Mouse (Mus musculus): Measurements from ENCODE around the gene Camk1d. TPM values are rescaled to one million over a fixed set of nuclear protein-coding genes. Genes with fewer than 3 reads are reported as not detected.

Camk1d gene
- polyA plus RNA-seq, 1 experiment = 14.3 TPM

- WGBS = 89% methylated on average over 5 of the region's 5 CpGs
- H3K36me3 ChIP-seq (ENCODE audit: control insufficient read depth, insufficient read depth, low read length) = no peaks in the 10 kb centered on the region
- H3K27ac ChIP-seq (ENCODE audit: insufficient read depth, low read depth, low read length) = no peak overlapping the region
- no peaks in the 10 kb centered on the region for H3K27me3 ChIP-seq (ENCODE audit: control insufficient read depth, insufficient read depth, low read length)
- TF ChIP-seq CTCF (IDR thresholded peaks at IDR 0.05; ENCODE audit: extremely low read depth, insufficient read length, insufficient replicate concordance, low read depth, low read length) (no peak), POLR2A (IDR thresholded peaks at IDR 0.05; ENCODE audit: low read depth, low read length) (no peak)
- no peak overlapping the region for H3K4me3 ChIP-seq (ENCODE audit: low read depth, low read length)
- no peaks in the 10 kb centered on the region for H3K4me1 ChIP-seq (ENCODE audit: control insufficient read depth, insufficient read depth, insufficient read length, low read length)
Observed at GRCm38 (mm10) chr2:5649226-5649625, 65.1 kb downstream of the Camk1d start.

DNA sequence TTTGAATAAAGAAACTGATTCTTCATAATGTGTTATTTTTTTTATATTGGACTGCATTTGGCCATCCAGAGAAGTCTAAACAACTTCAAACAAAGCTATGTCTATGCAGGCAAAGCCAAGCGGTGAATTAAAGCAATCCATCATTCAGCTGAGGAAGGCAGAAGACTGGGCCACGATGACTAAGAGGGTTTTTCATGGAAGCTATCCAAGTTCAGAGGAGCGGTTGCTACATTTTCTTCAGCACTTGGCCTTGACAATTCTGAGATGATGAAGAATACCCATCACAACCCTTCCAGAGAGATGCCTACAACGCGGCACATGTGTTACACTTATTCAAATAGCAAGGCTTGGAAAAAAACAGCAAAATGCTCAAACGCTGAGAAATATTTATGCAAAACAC lies 65.6 kb downstream of the Camk1d start:
- TF ChIP-seq POLR2A (IDR thresholded peaks at IDR 0.05; ENCODE audit: low read depth, low read length) (no peak), CTCF (IDR thresholded peaks at IDR 0.05; ENCODE audit: extremely low read depth, insufficient read length, insufficient replicate concordance, low read depth, low read length) (no peak)
- no peaks in the 10 kb centered on the region for H3K27me3 ChIP-seq (ENCODE audit: control insufficient read depth, insufficient read depth, low read length)
- H3K4me1 ChIP-seq (ENCODE audit: control insufficient read depth, insufficient read depth, insufficient read length, low read length) = no peaks in the 10 kb centered on the region
- H3K27ac ChIP-seq (ENCODE audit: insufficient read depth, low read depth, low read length) = no peak overlapping the region
- no peak overlapping the region for H3K4me3 ChIP-seq (ENCODE audit: low read depth, low read length)
- 65% methylated on average over 6 of the region's 6 CpGs for WGBS
- H3K36me3 ChIP-seq (ENCODE audit: control insufficient read depth, insufficient read depth, low read length) = no peaks in the 10 kb centered on the region

DNA sequence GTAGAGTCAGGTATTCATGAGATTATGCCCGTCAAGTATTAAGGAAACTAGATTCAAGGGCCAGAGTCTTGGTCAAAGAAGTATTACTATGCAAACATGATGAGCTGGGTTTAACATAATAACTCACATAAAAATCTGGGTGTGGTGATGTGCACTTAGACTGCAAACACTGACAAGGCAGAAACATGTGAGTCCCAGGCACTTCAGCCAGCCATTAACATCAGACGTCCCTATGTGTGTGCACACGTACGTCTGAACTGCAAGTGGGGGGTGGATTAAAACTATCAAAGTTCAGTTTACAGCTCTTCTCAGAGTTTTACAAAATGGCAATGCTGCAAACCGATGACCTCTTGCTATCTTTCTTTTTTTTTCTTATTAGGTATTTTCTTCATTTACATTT lies 68.0 kb downstream of the Camk1d start:
- WGBS = 63% methylated on average over 5 of the region's 5 CpGs
- Histone ChIP-seq H3K4me1 (ENCODE audit: control insufficient read depth, insufficient read depth, insufficient read length, low read length) (no peaks in the 10 kb centered on the region; the same call in 1 of the 2 replicates), H3K27ac (ENCODE audit: insufficient read depth, low read depth, low read length) (no peak overlapping the region), H3K4me3 (ENCODE audit: low read depth, low read length) (no peak overlapping the region), H3K36me3 (ENCODE audit: control insufficient read depth, insufficient read depth, low read length) (no peaks in the 10 kb centered on the region), H3K27me3 (ENCODE audit: control insufficient read depth, insufficient read depth, low read length) (no peaks in the 10 kb centered on the region)
- TF ChIP-seq CTCF (IDR thresholded peaks at IDR 0.05; ENCODE audit: extremely low read depth, insufficient read length, insufficient replicate concordance, low read depth, low read length) (no peak), POLR2A (IDR thresholded peaks at IDR 0.05; ENCODE audit: low read depth, low read length) (no peak)

GRCm38 (mm10) chr2:5645584-5645983 lies 68.7 kb downstream of the Camk1d start:
- TF ChIP-seq POLR2A (IDR thresholded peaks at IDR 0.05; ENCODE audit: low read depth, low read length) (no peak), CTCF (IDR thresholded peaks at IDR 0.05; ENCODE audit: extremely low read depth, insufficient read length, insufficient replicate concordance, low read depth, low read length) (no peak)
- Histone ChIP-seq H3K36me3 (ENCODE audit: control insufficient read depth, insufficient read depth, low read length) (no peaks in the 10 kb centered on the region), H3K4me3 (ENCODE audit: low read depth, low read length) (no peak overlapping the region), H3K4me1 (ENCODE audit: control insufficient read depth, insufficient read depth, insufficient read length, low read length) (peaks cover under 1% of the 10 kb centered on the region; the same call in 1 of the 2 replicates), H3K27ac (ENCODE audit: insufficient read depth, low read depth, low read length) (no peak overlapping the region), H3K27me3 (ENCODE audit: control insufficient read depth, insufficient read depth, low read length) (no peaks in the 10 kb centered on the region)
- WGBS = 86% methylated on average over 2 of the region's 2 CpGs

DNA sequence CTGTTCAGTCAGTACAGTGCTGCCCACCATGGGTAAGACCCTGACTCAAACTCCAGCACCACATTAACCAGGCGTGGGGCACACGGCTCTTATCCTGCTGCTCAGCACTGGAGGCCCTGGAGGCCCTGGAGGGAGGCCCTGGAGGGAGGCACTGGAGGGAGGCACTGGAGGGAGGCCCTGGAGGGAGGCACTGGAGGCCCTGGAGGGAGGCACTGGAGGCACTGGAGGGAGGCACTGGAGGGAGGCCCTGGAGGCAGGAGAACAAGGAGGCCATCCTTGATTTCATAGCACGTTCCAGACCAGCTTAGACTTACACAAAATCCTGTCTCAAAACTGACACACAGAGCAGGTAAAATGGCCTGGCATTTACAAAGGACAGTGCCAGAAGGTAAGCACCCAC lies 70.4 kb downstream of the Camk1d start:
- TF ChIP-seq CTCF (IDR thresholded peaks at IDR 0.05; ENCODE audit: extremely low read depth, insufficient read length, insufficient replicate concordance, low read depth, low read length) (no peak), POLR2A (IDR thresholded peaks at IDR 0.05; ENCODE audit: low read depth, low read length) (no peak)
- 87% methylated on average over 3 of the region's 3 CpGs for WGBS
- Histone ChIP-seq H3K27me3 (ENCODE audit: control insufficient read depth, insufficient read depth, low read length) (no peaks in the 10 kb centered on the region), H3K4me3 (ENCODE audit: low read depth, low read length) (no peak overlapping the region), H3K27ac (ENCODE audit: insufficient read depth, low read depth, low read length) (no peak overlapping the region), H3K4me1 (ENCODE audit: control insufficient read depth, insufficient read depth, insufficient read length, low read length) (peaks cover 13% of the 10 kb centered on the region; the same call in 1 of the 2 replicates), H3K36me3 (ENCODE audit: control insufficient read depth, insufficient read depth, low read length) (no peaks in the 10 kb centered on the region)

- WGBS = 63% methylated on average over 7 of the region's 7 CpGs
Observed at GRCm38 (mm10) chr2:5643226-5643625, 71.1 kb downstream of the Camk1d start.

DNA sequence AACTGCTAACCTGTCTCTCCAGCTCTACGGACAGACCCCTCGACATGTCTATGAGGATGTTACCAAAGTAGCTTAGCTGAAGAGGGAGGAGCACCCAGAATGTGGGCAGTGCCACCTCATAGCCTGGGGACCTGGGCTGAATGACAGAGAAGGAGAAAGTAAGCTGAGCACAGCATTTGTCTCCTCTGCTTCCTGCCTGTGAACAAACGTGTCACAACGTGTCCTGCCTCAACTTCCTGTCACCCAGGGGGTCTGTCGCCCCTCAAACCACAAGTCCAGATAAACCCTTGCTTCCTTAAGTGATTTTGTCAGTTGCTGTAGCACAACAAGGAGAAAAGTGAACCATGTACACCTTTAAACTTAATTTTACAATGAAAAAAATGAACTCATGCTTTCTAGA lies 71.7 kb downstream of the Camk1d start:
- WGBS = 75% methylated on average over 5 of the region's 5 CpGs
- Histone ChIP-seq H3K36me3 (ENCODE audit: control insufficient read depth, insufficient read depth, low read length) (no peaks in the 10 kb centered on the region), H3K27me3 (ENCODE audit: control insufficient read depth, insufficient read depth, low read length) (no peaks in the 10 kb centered on the region), H3K4me3 (ENCODE audit: low read depth, low read length) (no peak overlapping the region), H3K27ac (ENCODE audit: insufficient read depth, low read depth, low read length) (no peak overlapping the region), H3K4me1 (ENCODE audit: control insufficient read depth, insufficient read depth, insufficient read length, low read length) (peaks cover 13% of the 10 kb centered on the region; the same call in 1 of the 2 replicates)
- no peak for TF ChIP-seq CTCF (IDR thresholded peaks at IDR 0.05; ENCODE audit: extremely low read depth, insufficient read length, insufficient replicate concordance, low read depth, low read length)
- TF ChIP-seq POLR2A (IDR thresholded peaks at IDR 0.05; ENCODE audit: low read depth, low read length) = no peak

More at GRCm38 (mm10) chr2:5643226-5643625, 71.1 kb downstream of the Camk1d start:
- peaks cover 13% of the 10 kb centered on the region; the same call in 1 of the 2 replicates for H3K4me1 ChIP-seq (ENCODE audit: control insufficient read depth, insufficient read depth, insufficient read length, low read length)
- H3K36me3 ChIP-seq (ENCODE audit: control insufficient read depth, insufficient read depth, low read length) = no peaks in the 10 kb centered on the region
- no peaks in the 10 kb centered on the region for H3K27me3 ChIP-seq (ENCODE audit: control insufficient read depth, insufficient read depth, low read length)
- no peak overlapping the region for H3K27ac ChIP-seq (ENCODE audit: insufficient read depth, low read depth, low read length)
- H3K4me3 ChIP-seq (ENCODE audit: low read depth, low read length) = no peak overlapping the region
- TF ChIP-seq CTCF (IDR thresholded peaks at IDR 0.05; ENCODE audit: extremely low read depth, insufficient read length, insufficient replicate concordance, low read depth, low read length) = no peak
- TF ChIP-seq POLR2A (IDR thresholded peaks at IDR 0.05; ENCODE audit: low read depth, low read length) = no peak

Measured in small intestine, adult 2 months (tissue).